Mouse (Mus musculus): ENCODE measurements around the gene Sumo2.

DNA sequence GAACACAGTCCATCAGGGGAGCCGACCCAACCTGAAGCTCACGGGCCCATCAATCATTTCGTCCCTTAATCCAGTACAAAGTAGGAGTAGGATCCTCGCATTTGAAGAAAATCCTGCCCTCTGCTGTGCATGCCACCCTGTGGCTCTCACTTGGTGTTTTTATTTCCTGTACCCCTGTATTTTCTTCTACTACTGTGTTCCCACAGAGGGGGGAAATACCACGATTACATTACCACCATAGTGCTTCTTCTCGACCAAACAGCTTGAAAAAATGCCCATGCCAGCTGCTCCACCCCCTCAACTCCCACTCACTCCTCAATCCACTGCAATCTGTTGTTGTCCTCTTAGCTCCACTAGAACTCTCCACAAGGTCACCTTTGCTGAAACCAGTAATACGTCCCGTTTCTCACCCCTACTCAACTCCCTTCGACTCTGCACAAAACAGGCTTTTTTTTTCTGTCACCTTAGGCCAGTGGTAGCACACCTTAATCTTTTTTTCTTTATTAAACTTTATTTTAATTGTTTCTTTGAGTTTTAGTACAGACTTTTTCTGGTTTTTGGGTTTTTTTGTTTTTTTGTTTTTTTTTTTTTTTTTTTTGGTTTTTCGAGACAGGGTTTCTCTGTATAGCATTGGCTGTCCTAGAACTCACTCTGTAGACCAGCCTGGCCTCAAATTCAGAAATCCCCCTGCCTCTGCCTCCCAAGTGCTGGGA, 936 bp upstream of the Sumo2 start:
- TF ChIP-seq POLR2A (IDR thresholded peaks at IDR 0.05; ENCODE audit: insufficient read depth, low read depth, low read length) (no peak), CTCF (IDR thresholded peaks at IDR 0.05; ENCODE audit: insufficient read depth, low read depth, low read length) (no peak)

Data from olfactory bulb, adult 2 months (tissue).